Mouse (Mus musculus): ENCODE measurements around the gene Abhd17c.

GRCm38 (mm10) chr7:84163585-84163984, 11.9 kb upstream of the Abhd17c start:
- no peak for TF ChIP-seq POLR2A (IDR thresholded peaks at IDR 0.05; ENCODE audit: low read depth, low read length)
- TF ChIP-seq CTCF (IDR thresholded peaks at IDR 0.05; ENCODE audit: extremely low read depth, insufficient read depth, insufficient read length, insufficient replicate concordance), result no peak

Data from spleen, adult 2 months (tissue).